Mouse (Mus musculus) ES-Bruce4 (cell line): ENCODE results near the gene Adcy4. TPM values are rescaled to one million over a fixed set of nuclear protein-coding genes. Genes with fewer than 3 reads are reported as not detected.

Experiments
- H3K27ac ChIP-seq: 2 replicates; pipeline ENCODE4 v1.5.1; 2012; ENCODE audit warnings: low read length, inconsistent platforms; ENCODE audit not compliant: insufficient read depth
- H3K27me3 ChIP-seq: 2 replicates; pipeline ENCODE4 v1.6.1; 2012; ENCODE audit warnings: mild to moderate bottlenecking, low read length, inconsistent platforms; ENCODE audit not compliant: control insufficient read depth, poor library complexity, insufficient read depth, severe bottlenecking
- H3K36me3 ChIP-seq: 2 replicates; pipeline ENCODE4 v1.6.1; 2012; ENCODE audit warnings: inconsistent platforms, mild to moderate bottlenecking, low read length, moderate library complexity; ENCODE audit not compliant: control insufficient read depth, poor library complexity, insufficient read depth, severe bottlenecking
- H3K4me1 ChIP-seq: one replicate; pipeline ENCODE4 v1.8.1; 2011; ENCODE audit warnings: low read length; ENCODE audit not compliant: control insufficient read depth, insufficient read depth
- H3K4me3 ChIP-seq: 2 replicates; pipeline ENCODE4 v1.5.1; 2011; ENCODE audit warnings: low read depth, mild to moderate bottlenecking, low read length
- H3K9ac ChIP-seq: 2 replicates; pipeline ENCODE4 v1.6.1; 2012; ENCODE audit warnings: low read depth, mild to moderate bottlenecking, inconsistent platforms; ENCODE audit not compliant: poor library complexity, severe bottlenecking
- H3K9me3 ChIP-seq: replicated peaks from 2 replicates; pipeline ENCODE4 v1.6.1; 2012; ENCODE audit warnings: mild to moderate bottlenecking, low read length, inconsistent platforms; ENCODE audit not compliant: control insufficient read depth, poor library complexity, insufficient read depth, severe bottlenecking
- CTCF ChIP-seq: IDR thresholded peaks from one replicate; pipeline ENCODE4 v1.8.1; 2011; ENCODE audit warnings: low read depth, low read length
- EP300 ChIP-seq: IDR thresholded peaks from 2 replicates; pipeline ENCODE4 v1.6.1; 2011; ENCODE audit warnings: low read depth, low read length; ENCODE audit not compliant: insufficient read depth
- POLR2A ChIP-seq: IDR thresholded peaks from one replicate; pipeline ENCODE4 v1.8.1; 2011; ENCODE audit warnings: low read length; ENCODE audit not compliant: insufficient read depth
- polyA plus RNA-seq: library from polyadenylated mRNA; stranded (reverse); fragments of >200 nt; gene quantifications from 2 replicates; pipeline ENCODE4 v1.2.4, GENCODE M21; 2011; ENCODE audit warnings: low read depth; ENCODE audit not compliant: missing spikeins, insufficient read depth, insufficient read length

Adcy4 gene
- polyA plus RNA-seq, 1 experiment = 1.2 TPM

DNA sequence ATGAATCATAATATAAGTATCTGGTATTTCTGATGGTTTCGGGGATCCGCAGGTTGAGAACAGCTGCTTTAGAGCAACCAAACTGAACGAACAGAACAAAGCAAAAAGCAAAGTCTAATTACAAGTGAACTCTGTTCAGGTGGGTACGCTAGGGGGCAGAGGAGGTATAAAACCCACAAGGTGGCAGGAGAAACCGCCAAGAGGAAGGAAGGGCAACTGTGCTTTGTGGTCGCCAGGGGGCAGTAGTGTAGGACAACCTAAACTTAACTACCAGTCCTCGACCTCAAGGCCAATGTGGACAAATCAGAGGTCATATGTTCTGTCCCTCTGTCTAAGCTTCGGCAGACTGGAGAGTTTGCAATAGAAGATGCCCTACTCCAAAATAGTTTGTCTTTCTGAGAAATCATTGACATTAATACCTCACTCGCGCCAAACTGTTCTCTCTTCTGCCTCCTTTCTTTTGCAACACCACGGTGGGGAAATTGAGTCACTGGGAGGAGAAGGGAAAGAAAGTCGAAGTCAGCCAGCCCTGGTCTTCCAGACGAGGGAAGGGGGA lies 38.6 kb upstream of the Adcy4 start:
- TF ChIP-seq CTCF (peak; percentile 100), EP300 (peak; percentile 78), POLR2A (no peak)
- Histone ChIP-seq H3K27me3 (no peaks in the 10 kb centered on the region), H3K4me3 (peak overlapping the region; percentile 59), H3K9ac (peak overlapping the region; percentile 97), H3K4me1 (no peaks in the 10 kb centered on the region), H3K36me3 (peaks cover 2% of the 10 kb centered on the region; the same call in 1 of the 2 replicates), H3K27ac (peak overlapping the region; percentile 82), H3K9me3 (no peaks in the 10 kb centered on the region)

DNA sequence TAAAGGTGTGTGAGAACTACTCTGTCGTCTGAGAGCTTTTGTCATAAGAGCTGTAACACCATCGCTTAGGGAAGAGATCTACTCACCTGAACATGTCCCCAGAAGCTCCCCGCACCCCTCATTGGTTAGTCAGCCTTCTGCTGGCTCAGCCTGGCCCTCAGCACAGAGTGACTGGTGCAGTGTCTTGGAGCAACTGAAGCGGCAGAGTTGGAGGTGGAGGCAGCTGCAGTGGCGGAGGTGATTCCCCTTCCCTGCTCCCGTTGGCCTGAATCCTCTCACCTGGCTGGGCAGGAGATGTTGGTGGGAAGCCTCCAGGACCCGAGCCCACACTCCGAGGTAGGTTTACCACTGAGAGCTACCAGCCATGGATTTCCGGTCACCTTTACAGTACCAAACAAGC lies 36.7 kb upstream of the Adcy4 start:
- Histone ChIP-seq H3K9me3 (no peaks in the 10 kb centered on the region), H3K36me3 (no peaks in the 10 kb centered on the region), H3K4me3 (no peak overlapping the region), H3K4me1 (no peaks in the 10 kb centered on the region), H3K27ac (no peak overlapping the region), H3K9ac (no peak overlapping the region), H3K27me3 (no peaks in the 10 kb centered on the region)
- TF ChIP-seq POLR2A (no peak), CTCF (no peak), EP300 (no peak)

DNA sequence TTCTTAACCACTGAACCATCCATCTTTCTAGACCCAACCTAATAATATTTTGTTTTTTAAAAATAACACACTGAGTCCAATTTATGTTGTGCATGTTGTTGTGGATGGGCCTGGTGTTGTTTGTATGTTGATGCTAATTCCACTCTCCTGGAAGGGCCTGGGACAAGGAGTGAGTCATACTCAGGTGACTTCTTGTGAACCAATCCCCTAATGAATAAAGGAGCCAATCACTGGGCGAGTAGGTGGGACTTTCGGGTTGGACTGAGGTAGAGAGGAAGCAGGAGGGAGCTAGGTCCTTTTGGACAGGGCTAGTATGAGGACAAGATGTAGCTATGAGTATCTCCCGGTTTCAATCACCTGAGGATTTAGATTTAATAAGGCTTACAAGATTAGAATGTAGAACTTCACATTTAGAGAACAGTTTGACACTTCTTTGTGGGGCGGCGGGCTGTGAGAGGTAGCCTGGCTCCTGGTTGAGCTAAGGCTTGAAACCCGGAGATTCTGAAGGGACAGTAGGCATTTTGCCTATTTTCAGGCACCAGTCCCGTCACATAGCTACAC lies 36.0 kb upstream of the Adcy4 start:
- Histone ChIP-seq H3K4me3 (no peak overlapping the region), H3K9ac (no peak overlapping the region), H3K27ac (no peak overlapping the region), H3K27me3 (no peaks in the 10 kb centered on the region), H3K36me3 (no peaks in the 10 kb centered on the region), H3K9me3 (no peaks in the 10 kb centered on the region), H3K4me1 (no peaks in the 10 kb centered on the region)
- TF ChIP-seq EP300 (no peak), POLR2A (no peak), CTCF (no peak)

DNA sequence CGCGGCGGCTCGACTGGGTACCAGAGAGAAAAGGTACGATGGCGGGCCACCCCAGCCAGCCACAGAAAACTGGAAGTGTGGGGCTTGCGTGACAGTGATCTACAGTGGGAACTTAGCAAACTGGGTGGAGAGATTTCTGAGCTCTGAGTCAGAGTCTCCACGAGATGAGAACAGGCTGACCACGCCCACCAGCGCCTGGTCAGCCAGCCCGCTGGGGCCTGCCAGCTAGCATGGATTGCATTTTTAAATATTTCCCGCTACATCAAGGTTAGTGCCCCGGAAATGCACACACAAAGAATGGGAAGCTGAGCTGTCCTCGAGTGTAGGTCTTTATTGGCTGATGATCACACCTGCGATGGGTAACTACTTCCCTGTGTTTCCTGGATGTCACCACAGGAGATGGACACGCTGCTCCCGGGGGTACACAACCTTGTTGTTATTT lies 31.4 kb upstream of the Adcy4 start:
- no peak overlapping the region for H3K27ac ChIP-seq

DNA sequence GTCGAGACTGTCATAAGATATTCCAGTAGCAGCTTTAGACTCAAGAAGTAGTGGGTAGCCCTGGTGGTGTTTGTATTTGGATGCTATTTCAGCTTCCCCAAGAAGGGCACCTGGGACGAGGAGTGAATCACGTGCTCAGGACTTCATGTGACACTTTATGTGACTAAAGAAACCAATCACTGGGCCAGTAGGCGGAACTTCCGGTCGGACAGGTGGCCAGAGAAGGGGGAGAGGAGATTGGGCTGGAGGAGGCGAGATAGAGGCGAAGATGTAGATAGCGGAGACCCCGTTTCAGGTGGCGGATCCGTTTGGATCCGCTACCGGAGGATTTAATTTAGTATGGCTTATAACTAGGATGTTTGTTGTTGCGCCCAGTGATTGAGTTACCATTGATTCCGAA lies 31.0 kb upstream of the Adcy4 start:
- no peaks in the 10 kb centered on the region for H3K36me3 ChIP-seq
- H3K27me3 ChIP-seq = no peaks in the 10 kb centered on the region
- TF ChIP-seq POLR2A (peak; percentile 18), CTCF (no peak)
- H3K27ac ChIP-seq = no peak overlapping the region
- peaks cover 16% of the 10 kb centered on the region for H3K9me3 ChIP-seq
- peak overlapping the region; percentile 61 for H3K4me3 ChIP-seq
- H3K4me1 ChIP-seq = no peaks in the 10 kb centered on the region
- H3K9ac ChIP-seq = peak overlapping the region; percentile 52

More for the DNA sequence above, 31.4 kb upstream of the Adcy4 start:
- Histone ChIP-seq H3K4me3 (peak overlapping the region; percentile 61), H3K27me3 (no peaks in the 10 kb centered on the region), H3K9ac (peak overlapping the region; percentile 52), H3K9me3 (peaks cover 16% of the 10 kb centered on the region), H3K4me1 (no peaks in the 10 kb centered on the region), H3K36me3 (no peaks in the 10 kb centered on the region)
- TF ChIP-seq EP300 (no peak), CTCF (no peak), POLR2A (no peak)

DNA sequence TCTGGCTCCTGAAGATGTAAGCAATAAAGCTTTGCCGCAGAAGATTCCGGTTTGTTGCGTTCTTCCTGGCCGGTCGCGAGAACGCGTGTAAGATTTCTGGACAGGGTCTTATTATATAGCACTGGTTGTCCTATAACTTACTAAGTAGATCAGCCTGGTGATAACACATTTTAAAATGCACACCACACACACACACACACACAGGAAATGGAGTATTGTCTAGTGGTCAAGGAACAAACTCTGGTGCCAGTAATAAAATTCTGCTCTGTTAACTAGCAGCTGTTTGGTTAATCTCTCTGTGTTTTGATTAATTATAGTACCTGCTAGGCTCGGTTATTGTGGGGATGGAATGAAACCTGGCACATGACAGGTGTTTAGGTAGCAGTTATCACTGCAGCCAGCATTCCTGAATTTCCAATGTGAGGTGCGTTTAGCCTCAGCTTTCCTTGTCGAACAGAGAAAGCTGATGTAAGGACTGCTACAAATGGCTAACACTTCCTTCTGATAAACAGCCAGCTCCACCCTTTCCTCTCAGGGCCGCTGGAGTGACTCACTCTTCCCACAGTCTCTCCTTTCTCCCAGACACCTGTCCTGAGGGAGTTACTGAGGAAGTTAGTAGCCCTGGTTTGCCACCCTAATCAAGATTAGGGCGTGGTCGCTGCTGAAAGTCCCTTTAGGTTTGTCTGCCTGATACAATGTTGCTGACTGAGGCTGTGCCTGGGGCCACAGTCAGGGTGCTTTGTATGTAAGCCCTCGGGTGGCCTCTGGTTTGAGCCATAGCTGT lies 11.7 kb upstream of the Adcy4 start:
- no peaks in the 10 kb centered on the region for H3K36me3 ChIP-seq
- no peak overlapping the region for H3K9ac ChIP-seq
- H3K27ac ChIP-seq = no peak overlapping the region
- no peak overlapping the region for H3K4me3 ChIP-seq
- TF ChIP-seq EP300 = no peak
- H3K4me1 ChIP-seq = no peaks in the 10 kb centered on the region
- no peaks in the 10 kb centered on the region for H3K27me3 ChIP-seq
- 0 out of 2 replicates have a peak, but pooled peaks cover 3% of the 10 kb centered on the region for H3K9me3 ChIP-seq
